Mouse (Mus musculus): Measurements from ENCODE around the gene Fam81a. TPM values are rescaled to one million over a fixed set of nuclear protein-coding genes. Genes with fewer than 3 reads are reported as not detected.

Gene Fam81a
- polyA plus RNA-seq, 1 experiment from 2014 or later: 4.8 TPM

DNA sequence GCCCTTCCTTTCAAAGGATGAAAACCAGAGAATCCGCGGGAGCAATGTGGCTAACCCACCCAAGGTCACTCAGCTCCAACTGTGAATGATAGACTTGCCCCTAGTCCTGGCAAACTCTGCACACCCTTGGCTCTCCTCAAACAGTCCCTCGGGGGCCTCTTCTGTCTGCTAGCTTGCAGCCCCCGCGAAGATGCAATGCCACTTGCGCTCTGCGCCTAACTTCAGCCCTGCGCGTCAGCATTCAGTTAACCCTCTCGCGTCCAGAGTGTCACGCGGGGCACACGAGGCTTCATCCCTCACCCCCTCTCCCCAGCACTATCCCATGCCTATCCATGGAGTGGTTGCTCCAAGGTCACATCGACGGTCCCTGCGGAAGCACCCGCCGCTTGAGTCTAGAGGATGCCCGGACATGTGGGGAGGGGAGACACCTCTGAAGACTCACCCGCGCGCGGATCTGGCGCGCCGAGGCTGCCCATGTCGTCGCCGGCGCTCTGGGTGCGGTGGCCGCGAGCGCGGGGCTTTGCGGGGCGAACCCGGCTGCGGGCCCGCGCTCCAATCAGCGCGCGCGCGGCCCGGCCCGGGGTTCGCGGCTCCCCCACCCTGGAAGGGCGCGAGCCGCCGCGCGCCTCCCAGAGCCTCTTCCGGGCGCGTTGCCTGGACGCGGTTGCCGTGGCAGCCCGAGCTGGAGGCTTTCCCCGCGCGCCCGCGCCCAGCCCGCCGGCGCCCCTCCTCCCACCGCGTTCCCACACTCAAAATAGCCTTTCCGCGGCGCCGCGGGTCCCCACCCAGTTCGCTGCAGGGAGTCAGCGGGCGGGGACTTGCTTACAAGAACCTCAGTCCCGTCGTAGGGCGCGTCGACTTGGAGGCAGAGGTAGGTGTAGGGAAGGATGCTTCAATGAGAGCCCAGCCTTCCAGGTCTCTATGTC is 1.2 kb downstream of the Fam81a start:
- under 1% methylated on average over 70 of the region's 87 CpGs for WGBS
- H3K36me3 ChIP-seq (ENCODE audit: insufficient read depth, low read length): no peaks in the 10 kb centered on the region
- peak overlapping the region; percentile 51 for H3K4me3 ChIP-seq (ENCODE audit: low read depth, low read length)
- no peak for TF ChIP-seq EP300 (IDR thresholded peaks at IDR 0.05)
- no peak for TF ChIP-seq CTCF (IDR thresholded peaks at IDR 0.05)
- H3K9me3 ChIP-seq (ENCODE audit: low read length): no peaks in the 10 kb centered on the region
- no peak overlapping the region for H3K9ac ChIP-seq (replicated peaks; ENCODE audit: low read depth)
- no peak overlapping the region for H3K27ac ChIP-seq (ENCODE audit: low read length)
- peaks cover 10% of the 10 kb centered on the region; the same call in 1 of the 2 replicates for H3K4me1 ChIP-seq (ENCODE audit: insufficient read depth, low read depth, low read length)
- DNase-seq (ENCODE audit: low spot score) (peak; percentile 70), ATAC-seq (peak; percentile 92)
- peak overlapping the region; percentile 89 for H3K4me2 ChIP-seq (replicated peaks; ENCODE audit: low read depth, low read length)
- H3K27me3 ChIP-seq (replicated peaks; ENCODE audit: insufficient read depth, low read length): peaks cover 7% of the 10 kb centered on the region; the same call in 1 of the 2 replicates

DNA sequence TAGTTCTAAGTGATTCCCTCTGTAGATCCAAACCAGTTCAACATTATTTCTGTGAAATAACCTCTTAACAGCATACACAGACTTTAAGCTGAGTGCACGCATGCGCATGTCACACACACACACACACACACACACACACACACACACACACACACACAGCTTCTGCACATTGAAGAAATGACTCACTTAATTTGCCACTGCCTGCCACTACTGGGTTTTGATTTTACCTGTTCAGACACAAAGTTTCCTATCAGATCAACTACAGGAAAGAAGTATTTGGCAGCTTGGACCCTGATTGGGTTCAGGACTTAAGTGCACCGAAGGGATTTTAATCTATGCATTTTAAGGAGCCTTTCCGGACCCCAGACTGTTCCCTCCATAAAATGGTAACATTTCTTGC is 2.0 kb downstream of the Fam81a start:
- Histone ChIP-seq H3K9me3 (ENCODE audit: low read length) (no peaks in the 10 kb centered on the region), H3K27me3 (replicated peaks; ENCODE audit: insufficient read depth, low read length) (peaks cover 7% of the 10 kb centered on the region; the same call in 1 of the 2 replicates), H3K27ac (ENCODE audit: low read length) (no peak overlapping the region), H3K9ac (replicated peaks; ENCODE audit: low read depth) (no peak overlapping the region), H3K4me1 (ENCODE audit: insufficient read depth, low read depth, low read length) (peaks cover 10% of the 10 kb centered on the region; the same call in 1 of the 2 replicates), H3K4me3 (ENCODE audit: low read depth, low read length) (no peak overlapping the region), H3K4me2 (replicated peaks; ENCODE audit: low read depth, low read length) (no peak overlapping the region; the same call in 1 of the 2 replicates), H3K36me3 (ENCODE audit: insufficient read depth, low read length) (no peaks in the 10 kb centered on the region)
- 52% methylated on average over 4 of the region's 4 CpGs for WGBS
- TF ChIP-seq CTCF (IDR thresholded peaks at IDR 0.05): no peak
- no peak for TF ChIP-seq EP300 (IDR thresholded peaks at IDR 0.05)
- ATAC-seq: no peak
- no peak for DNase-seq (ENCODE audit: low spot score)

DNA sequence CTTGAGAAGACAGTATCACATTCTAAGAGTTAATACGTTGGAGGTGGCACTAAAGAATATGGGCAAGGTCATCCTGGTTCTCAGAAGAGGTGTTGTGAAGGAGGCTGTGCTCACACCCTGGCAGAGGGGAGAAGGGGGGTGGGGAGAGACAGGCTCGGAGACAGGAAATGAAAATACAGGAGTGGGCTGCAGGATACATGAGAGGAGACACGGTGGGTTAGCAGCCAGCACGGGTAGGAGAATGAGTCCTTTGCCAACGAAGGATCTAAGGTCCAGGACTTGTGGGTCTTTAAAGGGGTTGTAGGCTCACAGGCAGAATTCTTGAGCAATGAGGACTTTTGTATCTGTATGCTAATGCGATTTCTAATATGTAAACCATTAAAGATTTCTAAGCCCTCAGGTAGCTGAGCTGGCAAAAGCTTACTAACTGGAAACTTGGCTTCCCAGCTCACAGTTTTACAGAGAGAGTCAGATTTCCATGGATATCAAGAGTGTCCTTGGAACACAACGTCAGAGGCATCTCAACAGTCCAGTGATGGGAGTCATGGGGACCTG is 3.0 kb downstream of the Fam81a start:
- H3K9me3 ChIP-seq (ENCODE audit: low read length): no peaks in the 10 kb centered on the region
- TF ChIP-seq CTCF (IDR thresholded peaks at IDR 0.05) (no peak), EP300 (IDR thresholded peaks at IDR 0.05) (no peak)
- H3K27ac ChIP-seq (ENCODE audit: low read length): no peak overlapping the region
- peaks cover 10% of the 10 kb centered on the region; the same call in 1 of the 2 replicates for H3K4me1 ChIP-seq (ENCODE audit: insufficient read depth, low read depth, low read length)
- H3K4me2 ChIP-seq (replicated peaks; ENCODE audit: low read depth, low read length): no peak overlapping the region
- whole genome bisulfite sequencing: 20% methylated on average over 7 of the region's 7 CpGs
- DNase-seq (ENCODE audit: low spot score) (peak; percentile 42), ATAC-seq (no peak)
- H3K27me3 ChIP-seq (replicated peaks; ENCODE audit: insufficient read depth, low read length): peaks cover 7% of the 10 kb centered on the region; the same call in 1 of the 2 replicates
- no peak overlapping the region for H3K9ac ChIP-seq (replicated peaks; ENCODE audit: low read depth)
- H3K4me3 ChIP-seq (ENCODE audit: low read depth, low read length): no peak overlapping the region
- H3K36me3 ChIP-seq (ENCODE audit: insufficient read depth, low read length): no peaks in the 10 kb centered on the region

GRCm38 (mm10) chr9:70138511-70138910 is 3.8 kb downstream of the Fam81a start:
- Histone ChIP-seq H3K27me3 (replicated peaks; ENCODE audit: insufficient read depth, low read length) (peaks cover 7% of the 10 kb centered on the region; the same call in 1 of the 2 replicates), H3K4me1 (ENCODE audit: insufficient read depth, low read depth, low read length) (peaks cover 10% of the 10 kb centered on the region; the same call in 1 of the 2 replicates), H3K4me2 (replicated peaks; ENCODE audit: low read depth, low read length) (no peak overlapping the region), H3K36me3 (ENCODE audit: insufficient read depth, low read length) (no peaks in the 10 kb centered on the region), H3K27ac (ENCODE audit: low read length) (no peak overlapping the region), H3K9ac (replicated peaks; ENCODE audit: low read depth) (no peak overlapping the region), H3K9me3 (ENCODE audit: low read length) (no peaks in the 10 kb centered on the region), H3K4me3 (ENCODE audit: low read depth, low read length) (no peak overlapping the region)
- 78% methylated on average over 7 of the region's 7 CpGs for WGBS
- TF ChIP-seq EP300 (IDR thresholded peaks at IDR 0.05) (no peak), CTCF (IDR thresholded peaks at IDR 0.05) (no peak)
- no peak for ATAC-seq
- no peak for DNase-seq (ENCODE audit: low spot score)

- no peak for DNase-seq (ENCODE audit: low spot score)
- peaks cover 10% of the 10 kb centered on the region; the same call in 1 of the 2 replicates for H3K4me1 ChIP-seq (ENCODE audit: insufficient read depth, low read depth, low read length)
- H3K9me3 ChIP-seq (ENCODE audit: low read length): no peaks in the 10 kb centered on the region
- no peak overlapping the region for H3K4me3 ChIP-seq (ENCODE audit: low read depth, low read length)
- H3K27me3 ChIP-seq (replicated peaks; ENCODE audit: insufficient read depth, low read length): peaks cover 7% of the 10 kb centered on the region; the same call in 1 of the 2 replicates
- no peaks in the 10 kb centered on the region for H3K36me3 ChIP-seq (ENCODE audit: insufficient read depth, low read length)
- no peak for ATAC-seq
- H3K4me2 ChIP-seq (replicated peaks; ENCODE audit: low read depth, low read length): no peak overlapping the region
- no peak for TF ChIP-seq CTCF (IDR thresholded peaks at IDR 0.05)
- no peak for TF ChIP-seq EP300 (IDR thresholded peaks at IDR 0.05)
- H3K27ac ChIP-seq (ENCODE audit: low read length): no peak overlapping the region
- 90% methylated on average over 5 of the region's 5 CpGs for WGBS
- no peak overlapping the region for H3K9ac ChIP-seq (replicated peaks; ENCODE audit: low read depth)
Measured at GRCm38 (mm10) chr9:70137991-70138390, 4.4 kb downstream of the Fam81a start.

DNA sequence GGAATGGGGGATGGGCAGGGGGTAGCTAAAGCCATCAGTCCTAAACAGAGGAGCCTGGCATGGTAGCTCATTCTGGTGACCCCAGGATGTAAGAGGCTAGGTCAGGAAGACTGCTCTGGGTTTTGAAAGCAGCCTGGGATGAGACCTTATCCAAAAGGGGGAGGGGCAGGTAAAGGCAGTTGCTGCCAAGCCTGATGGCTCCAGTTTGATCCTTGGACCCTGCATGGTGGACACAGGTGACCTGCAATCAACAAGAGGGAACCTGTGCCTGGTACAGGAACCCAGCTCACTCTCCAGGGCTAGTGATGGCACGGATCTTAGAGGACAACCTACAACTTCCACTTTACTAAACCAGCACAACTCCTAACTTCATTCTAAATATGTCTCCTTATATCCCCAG is 7.2 kb downstream of the Fam81a start:
- Histone ChIP-seq H3K4me2 (replicated peaks; ENCODE audit: low read depth, low read length) (no peak overlapping the region), H3K27ac (ENCODE audit: low read length) (no peak overlapping the region), H3K9me3 (ENCODE audit: low read length) (no peaks in the 10 kb centered on the region), H3K9ac (replicated peaks; ENCODE audit: low read depth) (no peak overlapping the region), H3K4me3 (ENCODE audit: low read depth, low read length) (no peak overlapping the region), H3K27me3 (replicated peaks; ENCODE audit: insufficient read depth, low read length) (no peaks in the 10 kb centered on the region), H3K36me3 (ENCODE audit: insufficient read depth, low read length) (no peaks in the 10 kb centered on the region), H3K4me1 (ENCODE audit: insufficient read depth, low read depth, low read length) (no peaks in the 10 kb centered on the region)
- TF ChIP-seq EP300 (IDR thresholded peaks at IDR 0.05) (no peak), CTCF (IDR thresholded peaks at IDR 0.05) (no peak)
- ATAC-seq: no peak
- no peak for DNase-seq (ENCODE audit: low spot score)
- WGBS: 83% methylated on average over 1 of the region's 1 CpGs
